Mouse (Mus musculus) neural tube, embryonic 11.5 days (tissue): Measurements from ENCODE around the gene Rab3il1. TPM values are rescaled to one million over a fixed set of nuclear protein-coding genes. Genes with fewer than 3 reads are reported as not detected.
A peak's percentile ranks its signal among the peaks of the same experiment; 100 is the strongest.

ENCODE experiments used
- ATAC-seq: fragments of 200-750 bp; cut with Nextera tagmentation; 2 replicates; pipeline ENCODE4 v1.8.0; 2017; ENCODE audit warnings: moderate number of reproducible peaks, mild to moderate bottlenecking, moderate TSS enrichment, moderate library complexity; ENCODE audit not compliant: insufficient read depth, low FRiP score, low TSS enrichment
- DNase-seq: peaks from one replicate; pipeline ENCODE4 v3.0.0-alpha.2; 2015; ENCODE audit warnings: low spot score
- H3K27ac ChIP-seq: fragments of 300-500 bp; sonication (generic); 2 replicates; pipeline ENCODE4 v1.5.1; 2014; ENCODE audit warnings: low read depth, mild to moderate bottlenecking, low read length
- H3K27me3 ChIP-seq: fragments of 300-500 bp; sonication (generic); 2 replicates; pipeline ENCODE4 v1.6.1; 2014; ENCODE audit warnings: mild to moderate bottlenecking, low read length, mixed read lengths; ENCODE audit not compliant: control insufficient read depth, insufficient read depth
- H3K36me3 ChIP-seq: fragments of 300-500 bp; sonication (generic); 2 replicates; pipeline ENCODE4 v1.6.1; 2014; ENCODE audit warnings: mild to moderate bottlenecking, low read length, moderate library complexity, mixed read lengths; ENCODE audit not compliant: control insufficient read depth, insufficient read depth
- H3K4me1 ChIP-seq: fragments of 300-500 bp; sonication (generic); 2 replicates; pipeline ENCODE4 v1.6.1; 2014; ENCODE audit warnings: low read length, mixed read lengths; ENCODE audit not compliant: control insufficient read depth, insufficient read depth
- H3K4me2 ChIP-seq: fragments of 300-500 bp; sonication (generic); 2 replicates; pipeline ENCODE4 v1.6.1; 2014; ENCODE audit warnings: low read depth, mild to moderate bottlenecking, moderate library complexity
- H3K4me3 ChIP-seq: fragments of 300-500 bp; sonication (generic); 2 replicates; pipeline ENCODE4 v1.5.1; 2014; ENCODE audit warnings: low read depth, low read length
- H3K9ac ChIP-seq: fragments of 300-500 bp; sonication (generic); 2 replicates; pipeline ENCODE4 v1.6.1; 2014; ENCODE audit warnings: mild to moderate bottlenecking, low read length
- H3K9me3 ChIP-seq: fragments of 300-500 bp; sonication (generic); 2 replicates; pipeline ENCODE4 v1.6.1; 2016; ENCODE audit warnings: low read length; ENCODE audit not compliant: control insufficient read depth
- WGBS: fragments of 180-500 bp; shearing (Covaris S2); extraction: QIAGEN DNeasy Blood & Tissue Kit; methylation state at CpG from one replicate; pipeline ENCODE4 v1.1.7; 2014; 5-methylcytosine and 5-hydroxymethylcytosine counted together
- polyA plus RNA-seq: library from polyadenylated mRNA; unstranded; fragments of >200 nt; fragmentation: Nextera tagmentation; extraction: Ambion mirVana; gene quantifications from 2 replicates; pipeline ENCODE4 v1.2.1, GENCODE M21; 2014

Rab3il1 gene
- polyA plus RNA-seq, 1 experiment from 2014 or later = 43.0 TPM

- Histone ChIP-seq H3K4me1 (peaks cover 6% of the 10 kb centered on the region; the same call in 1 of the 2 replicates), H3K27ac (no peak overlapping the region), H3K4me3 (no peak overlapping the region), H3K27me3 (no peaks in the 10 kb centered on the region), H3K9ac (no peak overlapping the region), H3K4me2 (no peak overlapping the region), H3K36me3 (no peaks in the 10 kb centered on the region), H3K9me3 (no peaks in the 10 kb centered on the region)
- 92% methylated on average over 4 of the region's 4 CpGs for WGBS
- no peak for DNase-seq
- ATAC-seq = no peak
Measured at GRCm38 (mm10) chr19:10016151-10016550, 14.7 kb downstream of the Rab3il1 start.

GRCm38 (mm10) chr19:10017637-10018526 is 16.4 kb downstream of the Rab3il1 start:
- Histone ChIP-seq H3K9ac (peak overlapping the region; percentile 68), H3K27ac (peak overlapping the region; percentile 37; the same call in 1 of the 2 replicates), H3K4me3 (peak overlapping the region; percentile 51), H3K4me2 (peak overlapping the region; percentile 80), H3K27me3 (no peaks in the 10 kb centered on the region), H3K4me1 (peaks cover 6% of the 10 kb centered on the region; the same call in 1 of the 2 replicates), H3K36me3 (no peaks in the 10 kb centered on the region), H3K9me3 (no peaks in the 10 kb centered on the region)
- DNase-seq (peak; percentile 93), ATAC-seq (peak; percentile 98)
- 6% methylated on average over 43 of the region's 44 CpGs for WGBS

- Histone ChIP-seq H3K27ac (no peak overlapping the region), H3K36me3 (no peaks in the 10 kb centered on the region), H3K27me3 (no peaks in the 10 kb centered on the region), H3K9ac (peak overlapping the region; percentile 68), H3K4me3 (peak overlapping the region; percentile 51), H3K9me3 (no peaks in the 10 kb centered on the region), H3K4me2 (peak overlapping the region; percentile 80), H3K4me1 (peaks cover 6% of the 10 kb centered on the region; the same call in 1 of the 2 replicates)
- no peak for ATAC-seq
- DNase-seq = no peak
- WGBS = 2% methylated on average over 3 of the region's 3 CpGs
Measured at GRCm38 (mm10) chr19:10018527-10018818, 17.0 kb downstream of the Rab3il1 start.

GRCm38 (mm10) chr19:10019214-10019760 is 17.8 kb downstream of the Rab3il1 start:
- no peak overlapping the region for H3K27ac ChIP-seq
- 59% methylated on average over 4 of the region's 4 CpGs for WGBS
- H3K9ac ChIP-seq = no peak overlapping the region

GRCm38 (mm10) chr19:10021981-10022380 is 20.5 kb downstream of the Rab3il1 start:
- Histone ChIP-seq H3K27me3 (no peaks in the 10 kb centered on the region), H3K36me3 (no peaks in the 10 kb centered on the region), H3K9me3 (no peaks in the 10 kb centered on the region), H3K27ac (no peak overlapping the region), H3K9ac (no peak overlapping the region), H3K4me2 (no peak overlapping the region), H3K4me3 (no peak overlapping the region), H3K4me1 (peaks cover 6% of the 10 kb centered on the region; the same call in 1 of the 2 replicates)
- ATAC-seq (no peak), DNase-seq (no peak)
- whole genome bisulfite sequencing = 89% methylated on average over 2 of the region's 2 CpGs

More at GRCm38 (mm10) chr19:10019214-10019760, 17.8 kb downstream of the Rab3il1 start:
- Histone ChIP-seq H3K4me1 (peaks cover 6% of the 10 kb centered on the region; the same call in 1 of the 2 replicates), H3K36me3 (no peaks in the 10 kb centered on the region), H3K4me3 (peak overlapping the region; percentile 51; the same call in 1 of the 2 replicates), H3K9me3 (no peaks in the 10 kb centered on the region), H3K4me2 (peak overlapping the region; percentile 80), H3K27me3 (no peaks in the 10 kb centered on the region)
- DNase-seq = no peak
- no peak for ATAC-seq

GRCm38 (mm10) chr19:10022414-10023303 is 21.2 kb downstream of the Rab3il1 start:
- Histone ChIP-seq H3K27me3 (no peaks in the 10 kb centered on the region), H3K4me1 (peaks cover 5% of the 10 kb centered on the region; the same call in 1 of the 2 replicates), H3K36me3 (no peaks in the 10 kb centered on the region), H3K4me2 (no peak overlapping the region), H3K4me3 (no peak overlapping the region), H3K9ac (no peak overlapping the region; the same call in 1 of the 2 replicates), H3K9me3 (no peaks in the 10 kb centered on the region), H3K27ac (no peak overlapping the region; the same call in 1 of the 2 replicates)
- no peak for ATAC-seq
- peak; percentile 40 for DNase-seq
- 70% methylated on average over 5 of the region's 5 CpGs for WGBS

GRCm38 (mm10) chr19:10023304-10023758 is 21.9 kb downstream of the Rab3il1 start:
- H3K27ac ChIP-seq = no peak overlapping the region
- WGBS = 66% methylated on average over 9 of the region's 9 CpGs

GRCm38 (mm10) chr19:10025169-10025875 is 23.9 kb downstream of the Rab3il1 start:
- Histone ChIP-seq H3K27ac (0 out of 2 replicates have a peak overlapping the region, but pooled peaks have one; percentile 6), H3K9ac (no peak overlapping the region), H3K36me3 (no peaks in the 10 kb centered on the region), H3K27me3 (no peaks in the 10 kb centered on the region), H3K9me3 (no peaks in the 10 kb centered on the region), H3K4me1 (no peaks in the 10 kb centered on the region), H3K4me3 (no peak overlapping the region), H3K4me2 (no peak overlapping the region)
- 26% methylated on average over 8 of the region's 8 CpGs for WGBS
- DNase-seq = peak; percentile 57
- no peak for ATAC-seq

More at GRCm38 (mm10) chr19:10023304-10023758, 21.9 kb downstream of the Rab3il1 start:
- peaks cover 4% of the 10 kb centered on the region; the same call in 1 of the 2 replicates for H3K4me1 ChIP-seq
- H3K9ac ChIP-seq = no peak overlapping the region; the same call in 1 of the 2 replicates
- no peak overlapping the region for H3K4me2 ChIP-seq
- ATAC-seq = no peak
- H3K27me3 ChIP-seq = no peaks in the 10 kb centered on the region
- no peaks in the 10 kb centered on the region for H3K36me3 ChIP-seq
- no peaks in the 10 kb centered on the region for H3K9me3 ChIP-seq
- no peak overlapping the region for H3K4me3 ChIP-seq
- DNase-seq = no peak
